ENCODE assay signal across 31 mouse cellular contexts in the genomic region with DNA sequence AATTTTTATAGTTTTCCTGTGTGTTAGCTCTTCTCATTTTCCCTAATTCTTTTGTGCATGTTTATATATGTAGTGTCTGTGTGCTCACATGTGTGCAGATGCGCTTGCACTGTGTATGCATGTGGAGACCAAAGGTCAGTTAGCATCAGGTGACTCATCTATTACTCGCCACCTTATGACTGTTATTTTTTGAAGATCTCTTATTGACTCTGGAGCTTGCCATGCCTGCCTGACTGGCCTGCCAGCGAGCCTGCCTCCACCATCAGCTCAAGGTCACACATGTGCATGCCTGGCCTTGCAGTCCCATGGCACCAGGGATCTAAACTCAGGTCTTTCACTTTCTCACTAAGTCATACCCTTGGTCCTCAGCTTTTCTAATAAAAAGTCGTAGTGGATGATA. TPM values are rescaled to one million over a fixed set of nuclear protein-coding genes. Genes with fewer than 3 reads are reported as not detected.
DNase-seq lines count a peak whose midpoint lies in the region; ATAC-seq lines count a peak whose summit lies in the region.
"Had no signal": no experiment of that assay in that cellular context is flagged by ENCODE, and none has a peak within 500 bp of the region (broad histone marks: within the 10 kb centered on the region; RNA-seq: fewer than 3 reads in every experiment).

No protein-coding gene starts in this region.

- peaks cover 5% of the 10 kb centered on the region; the same call in 1 of the 2 replicates for H3K4me1 ChIP-seq in intestine, embryonic 16.5 days (ENCODE audit: control insufficient read depth, insufficient read depth, low read length)
- no peaks in the 10 kb centered on the region for H3K4me1 ChIP-seq in hindbrain, embryonic 10.5 days (replicated peaks)
- H3K4me1 ChIP-seq: forebrain, embryonic 12.5 days; kidney, embryonic 15.5 days; limb, embryonic 13.5 days; midbrain, embryonic 15.5 days; neural tube, embryonic 15.5 days had no signal

- no peaks in the 10 kb centered on the region for H3K9me3 ChIP-seq in intestine, embryonic 16.5 days (ENCODE audit: control insufficient read depth, low read length)
- no peaks in the 10 kb centered on the region for H3K9me3 ChIP-seq in hindbrain, embryonic 10.5 days
- H3K9me3 ChIP-seq: forebrain, embryonic 12.5 days; kidney, embryonic 15.5 days; limb, embryonic 13.5 days; midbrain, embryonic 15.5 days; neural tube, embryonic 15.5 days had no signal

- WGBS in intestine, embryonic 16.5 days = 63% methylated on average over 4 of the region's 4 CpGs
- 88% methylated on average over 4 of the region's 4 CpGs for WGBS in hindbrain, embryonic 10.5 days

- H3K9ac ChIP-seq in intestine, embryonic 16.5 days (ENCODE audit: low read depth, low read length) = no peak overlapping the region
- H3K9ac ChIP-seq: forebrain, embryonic 12.5 days; forebrain, postnatal 0 days; kidney, embryonic 15.5 days; limb, embryonic 13.5 days; liver, embryonic 14.5 days; lung, embryonic 14.5 days; midbrain, embryonic 15.5 days; neural tube, embryonic 15.5 days had no signal

- peak; percentile 90 for ATAC-seq in intestine, embryonic 16.5 days
- ATAC-seq: activated CD4-positive, CD25-positive, alpha-beta regulatory T cell, adult 4 months; forebrain, postnatal 0 days; hindbrain, embryonic 16.5 days; midbrain, embryonic 15.5 days had no signal

- no peak overlapping the region for H3K27ac ChIP-seq in intestine, embryonic 16.5 days (ENCODE audit: low read length)
- H3K27ac ChIP-seq in hindbrain, embryonic 10.5 days = no peak overlapping the region
- H3K27ac ChIP-seq: forebrain, embryonic 12.5 days; kidney, embryonic 15.5 days; left cerebral cortex, adult 2 months; limb, embryonic 13.5 days; liver, embryonic 14.5 days; midbrain, embryonic 15.5 days; neural tube, embryonic 15.5 days had no signal

- no peaks in the 10 kb centered on the region for H3K27me3 ChIP-seq in intestine, embryonic 16.5 days (replicated peaks; ENCODE audit: control insufficient read depth, insufficient read depth, low read length)
- H3K27me3 ChIP-seq in hindbrain, embryonic 10.5 days (ENCODE audit: insufficient read depth, poor library complexity, severe bottlenecking) = no peaks in the 10 kb centered on the region
- H3K27me3 ChIP-seq: forebrain, embryonic 12.5 days; kidney, embryonic 15.5 days; limb, embryonic 13.5 days; midbrain, embryonic 15.5 days; neural tube, embryonic 15.5 days had no signal

- peak; percentile 25 for DNase-seq in adrenal gland, postnatal 14 days
- no peak for DNase-seq in adrenal gland, adult 8-10 months
- peak; percentile 20 for DNase-seq in urinary bladder, postnatal 25 days (ENCODE audit: low spot score)
- DNase-seq in urinary bladder, adult 2 months (ENCODE audit: low spot score) = no peak
- DNase-seq in layer of hippocampus, postnatal 10 days (ENCODE audit: low spot score in 2 of 2) = no peak
- DNase-seq in hindbrain, embryonic 10.5 days (ENCODE audit: low spot score) = no peak
- DNase-seq in cerebellum, postnatal 10 days = no peak
- DNase-seq: B cell, adult 2 months; cerebellum, adult 11-12 months; cerebellum, adult 9-11 months; forebrain, postnatal 0 days; gastrocnemius, postnatal 10 days; heart, postnatal 14 days; kidney, adult 11 months; kidney, postnatal 25 days; lung, embryonic 14.5 days; lung, postnatal 14 days; right cerebral cortex, postnatal 25 days; thymus, adult 2 months; thymus, postnatal 36 days had no signal

- H3K36me3 ChIP-seq in intestine, embryonic 16.5 days (ENCODE audit: control insufficient read depth, insufficient read depth, low read length) = no peaks in the 10 kb centered on the region
- H3K36me3 ChIP-seq in hindbrain, embryonic 10.5 days = peaks cover 33% of the 10 kb centered on the region

- H3K4me3 ChIP-seq in intestine, embryonic 16.5 days (ENCODE audit: low read length) = no peak overlapping the region
- H3K4me3 ChIP-seq in hindbrain, embryonic 10.5 days = no peak overlapping the region
- H3K4me3 ChIP-seq: erythroblast, embryonic 14.5 days; forebrain, embryonic 12.5 days; kidney, embryonic 15.5 days; left cerebral cortex, adult 2 months; limb, embryonic 13.5 days; midbrain, embryonic 15.5 days; neural tube, embryonic 15.5 days had no signal

- H3K4me2 ChIP-seq in intestine, embryonic 16.5 days (ENCODE audit: low read depth, low read length) = no peak overlapping the region
- H3K4me2 ChIP-seq: forebrain, embryonic 12.5 days; kidney, embryonic 15.5 days; limb, embryonic 13.5 days; lung, embryonic 14.5 days; midbrain, embryonic 15.5 days; neural tube, embryonic 15.5 days had no signal

RNA-seq across cellular contexts. Expression of a gene that starts 12.7 kb away (rescaled TPM):
- total RNA-seq in adrenal gland, postnatal 14 days (2021) = 32.1 and 34.4 TPM in 2 replicates
- 10 to 100 TPM; 45.3 to 56.4 (median 50.8) TPM for total RNA-seq in adrenal gland, adult 8-10 months (2022)
- polyA plus RNA-seq in urinary bladder, adult 2 months (2012; rRNA removed) = 63.0 and 79.4 TPM in 2 replicates
- polyA plus RNA-seq in intestine, embryonic 16.5 days (2015; fragmentation: Nextera tagmentation; extraction: Ambion mirVana) = 62.6 and 63.1 TPM in 2 replicates
- total RNA-seq in layer of hippocampus, postnatal 10 days (2021) = 10 to 100 TPM; 25.1 to 25.7 TPM
- 58.1 and 70.7 TPM in 2 replicates for polyA plus RNA-seq in hindbrain, embryonic 10.5 days (2016; fragmentation: Nextera tagmentation; extraction: Ambion mirVana)

RNA-seq across cellular contexts. Expression of a gene that starts 49.9 kb away (rescaled TPM):
- total RNA-seq in adrenal gland, postnatal 14 days (2021) = 6.2 and 8.0 TPM in 2 replicates
- 10 to 100 TPM; 11.7 to 19.3 (median 15.3) TPM for total RNA-seq in adrenal gland, adult 8-10 months (2022)
- polyA plus RNA-seq in urinary bladder, adult 2 months (2012; rRNA removed) = 10.8 and 12.7 TPM in 2 replicates
- 6.4 and 7.1 TPM in 2 replicates for polyA plus RNA-seq in intestine, embryonic 16.5 days (2015; fragmentation: Nextera tagmentation; extraction: Ambion mirVana)
- total RNA-seq in layer of hippocampus, postnatal 10 days (2021) = 100 to 1,000 TPM; 130 to 141 TPM
- 22.6 and 35.1 TPM in 2 replicates for polyA plus RNA-seq in hindbrain, embryonic 10.5 days (2016; fragmentation: Nextera tagmentation; extraction: Ambion mirVana)

Comparison
In these comparisons a context has a peak if more than half of its experiments do, and no peak if none do; other contexts are left out.
1. DNase-seq: peak in adrenal gland, postnatal 14 days (single experiment) and urinary bladder, postnatal 25 days (single experiment); none in adrenal gland, adult 8-10 months (single experiment), urinary bladder, adult 2 months (single experiment), layer of hippocampus, postnatal 10 days (0 of 2), hindbrain, embryonic 10.5 days (single experiment) and cerebellum, postnatal 10 days (0 of 2).
2. RNA of a gene that starts 49.9 kb away (total RNA-seq): 130 to 141 TPM in layer of hippocampus, postnatal 10 days; 11.7 to 19.3 TPM in adrenal gland, adult 8-10 months and 6.2 to 8.0 TPM in adrenal gland, postnatal 14 days; every median in the first group is over 4 times any median in the second.